In genomic region chr11:99068455-99068854, GRCm38 (mm10) we compare ENCODE assay signal across 18 mouse cellular contexts. TPM values are rescaled to one million over a fixed set of nuclear protein-coding genes. Genes with fewer than 3 reads are reported as not detected.
DNase-seq lines count a peak whose midpoint lies in the region; ATAC-seq lines count a peak whose summit lies in the region.
"Had no signal": no experiment of that assay in that cellular context is flagged by ENCODE, and none has a peak within 500 bp of the region (broad histone marks: within the 10 kb centered on the region; RNA-seq: fewer than 3 reads in every experiment).

No protein-coding gene starts in this region.

- DNase-seq in forebrain, embryonic 10.5 days (ENCODE audit: extremely low spot score, low spot score), result no peak
- DNase-seq in right cerebral cortex, postnatal 36 days (ENCODE audit: low spot score in 2 of 2), result no peak
- DNase-seq in heart, adult 11 months, result no peak
- no peak for DNase-seq in ovary, postnatal 36 days (ENCODE audit: low spot score)
- no peak for DNase-seq in adrenal gland, postnatal 25 days
- DNase-seq: adrenal gland, adult 8-10 months; cerebellum, adult 18-20 months; cerebellum, adult 9-11 months; cerebellum, postnatal 36 days; gastrocnemius, postnatal 10 days had no signal

- ATAC-seq in forebrain, embryonic 15.5 days (replicated peaks), result no peak
- peak; percentile 33 to 38; a peak in 1 of 4 replicates for ATAC-seq in hematopoietic stem cell, adult 5-6 weeks (replicated peaks in 1 of 2; ENCODE audit: insufficient read depth in 1 of 2, low FRiP score in 2 of 2, low TSS enrichment in 1 of 2, low read depth in 1 of 2, poor library complexity in 2 of 2, severe bottlenecking in 2 of 2)
- ATAC-seq in megakaryocyte progenitor cell, adult 5-6 weeks (replicated peaks; ENCODE audit: poor library complexity), result peak; percentile 45
- ATAC-seq: forebrain, embryonic 16.5 days had no signal

- H3K9me3 ChIP-seq in forebrain, embryonic 10.5 days, result no peaks in the 10 kb centered on the region
- H3K9me3 ChIP-seq in forebrain, embryonic 15.5 days, result no peaks in the 10 kb centered on the region
- H3K9me3 ChIP-seq: embryonic facial prominence, embryonic 15.5 days; heart, embryonic 12.5 days; hindbrain, embryonic 15.5 days had no signal

- H3K4me2 ChIP-seq in forebrain, embryonic 15.5 days (replicated peaks), result no peak overlapping the region
- H3K4me2 ChIP-seq: embryonic facial prominence, embryonic 15.5 days; heart, embryonic 12.5 days; hindbrain, embryonic 15.5 days had no signal

- no peak overlapping the region for H3K4me3 ChIP-seq in forebrain, embryonic 10.5 days
- no peak overlapping the region for H3K4me3 ChIP-seq in forebrain, embryonic 15.5 days
- H3K4me3 ChIP-seq: embryonic facial prominence, embryonic 15.5 days; erythroblast, embryonic 14.5 days; heart, embryonic 12.5 days; hindbrain, embryonic 15.5 days had no signal

- H3K27me3 ChIP-seq in forebrain, embryonic 10.5 days (ENCODE audit: poor library complexity, severe bottlenecking), result no peaks in the 10 kb centered on the region
- no peaks in the 10 kb centered on the region for H3K27me3 ChIP-seq in forebrain, embryonic 15.5 days
- H3K27me3 ChIP-seq: embryonic facial prominence, embryonic 15.5 days; heart, embryonic 12.5 days; hindbrain, embryonic 15.5 days had no signal

- H3K9ac ChIP-seq in forebrain, embryonic 15.5 days (replicated peaks), result no peak overlapping the region
- H3K9ac ChIP-seq: embryonic facial prominence, embryonic 15.5 days; heart, embryonic 12.5 days; hindbrain, embryonic 15.5 days had no signal

- 82% methylated on average over 5 of the region's 5 CpGs for whole genome bisulfite sequencing in forebrain, embryonic 10.5 days
- WGBS in forebrain, embryonic 15.5 days, result 79% methylated on average over 5 of the region's 5 CpGs

- peaks cover 61% of the 10 kb centered on the region for H3K4me1 ChIP-seq in forebrain, embryonic 10.5 days
- no peaks in the 10 kb centered on the region for H3K4me1 ChIP-seq in forebrain, embryonic 15.5 days

- no peaks in the 10 kb centered on the region for H3K36me3 ChIP-seq in forebrain, embryonic 10.5 days (replicated peaks)
- no peaks in the 10 kb centered on the region for H3K36me3 ChIP-seq in forebrain, embryonic 15.5 days
- H3K36me3 ChIP-seq: embryonic facial prominence, embryonic 15.5 days; heart, embryonic 12.5 days; hindbrain, embryonic 15.5 days had no signal

- peak overlapping the region; percentile 1; the same call in 1 of the 2 replicates for H3K27ac ChIP-seq in forebrain, embryonic 10.5 days
- H3K27ac ChIP-seq in forebrain, embryonic 15.5 days (replicated peaks), result no peak overlapping the region
- H3K27ac ChIP-seq: embryonic facial prominence, embryonic 15.5 days; hindbrain, embryonic 15.5 days had no signal

RNA-seq across cellular contexts. Expression of gene Tns4, which starts 20.7 kb away (rescaled TPM):
- 0.49 and 0.81 TPM in 2 replicates for polyA plus RNA-seq in forebrain, embryonic 10.5 days (2016; fragmentation: Nextera tagmentation; extraction: Ambion mirVana)
- polyA plus RNA-seq in forebrain, embryonic 15.5 days (2015; fragmentation: Nextera tagmentation; extraction: Ambion mirVana), result 0.09 TPM in 1 of 2 replicates, not detected in the other
- 0.13 TPM in 1 of 2 replicates, not detected in the other for total RNA-seq in hematopoietic stem cell, adult 5-6 weeks (2017)
- total RNA-seq in megakaryocyte progenitor cell, adult 5-6 weeks (2015), result 2.1 and 2.4 TPM in 2 replicates
- 1.4 and 1.8 TPM in 2 replicates for total RNA-seq in megakaryocyte progenitor cell, adult 5-6 weeks (2017)
- 0.12 TPM in 1 of 2 replicates, not detected in the other for total RNA-seq in adrenal gland, postnatal 25 days (2021)
- total RNA-seq: gastrocnemius, postnatal 10 days had no signal
- polyA plus RNA-seq: erythroblast, embryonic 14.5 days; forebrain, embryonic 16.5 days had no signal

RNA-seq across cellular contexts. Expression of gene Igfbp4, which starts 27.4 kb away (rescaled TPM):
- polyA plus RNA-seq in forebrain, embryonic 10.5 days (2016; fragmentation: Nextera tagmentation; extraction: Ambion mirVana), result 364 and 368 TPM in 2 replicates
- 138 and 142 TPM in 2 replicates for polyA plus RNA-seq in forebrain, embryonic 15.5 days (2015; fragmentation: Nextera tagmentation; extraction: Ambion mirVana)
- total RNA-seq in hematopoietic stem cell, adult 5-6 weeks (2017), result 149 and 168 TPM in 2 replicates
- 188 and 211 TPM in 2 replicates for total RNA-seq in megakaryocyte progenitor cell, adult 5-6 weeks (2015)
- total RNA-seq in megakaryocyte progenitor cell, adult 5-6 weeks (2017), result 327 and 329 TPM in 2 replicates
- 50.5 and 61.1 TPM in 2 replicates for total RNA-seq in adrenal gland, postnatal 25 days (2021)

RNA-seq across cellular contexts. Expression of gene Top2a, which starts 44.5 kb away (rescaled TPM):
- polyA plus RNA-seq in forebrain, embryonic 10.5 days (2016; fragmentation: Nextera tagmentation; extraction: Ambion mirVana), result 366 and 373 TPM in 2 replicates
- 126 and 141 TPM in 2 replicates for polyA plus RNA-seq in forebrain, embryonic 15.5 days (2015; fragmentation: Nextera tagmentation; extraction: Ambion mirVana)
- 503 and 531 TPM in 2 replicates for total RNA-seq in hematopoietic stem cell, adult 5-6 weeks (2017)
- 284 and 285 TPM in 2 replicates for total RNA-seq in megakaryocyte progenitor cell, adult 5-6 weeks (2015)
- 584 and 646 TPM in 2 replicates for total RNA-seq in megakaryocyte progenitor cell, adult 5-6 weeks (2017)
- total RNA-seq in adrenal gland, postnatal 25 days (2021), result 28.2 and 39.3 TPM in 2 replicates
